Mouse (Mus musculus): Measurements from ENCODE around the gene Acox2. TPM values are rescaled to one million over a fixed set of nuclear protein-coding genes. Genes with fewer than 3 reads are reported as not detected.
"Not testable (repeated sequence)": the region's sequence is repeated elsewhere in the genome, so short reads cannot be mapped to it uniquely, and the experiment has no call there.

Acox2 gene
- 0.88 and 0.91 TPM in 2 replicates for polyA plus RNA-seq (2015; fragmentation: Nextera tagmentation; extraction: Ambion mirVana)

GRCm38 (mm10) chr14:8259166-8259565, at the start of gene Acox2:
Acox2 (minus strand) TSS chr14:8259353.
- H3K4me2 ChIP-seq (replicated peaks), result no peak within 1 kb of the TSS
- ATAC-seq, result no peak; the same call in 1 of the 2 replicates

GRCm38 (mm10) chr14:8308650-8309049, 49.5 kb upstream of the Acox2 start:
- Histone ChIP-seq H3K27me3 (replicated peaks) (no peaks in the 10 kb centered on the region), H3K4me1 (replicated peaks) (no peaks in the 10 kb centered on the region)
- 67% methylated on average over 3 of the region's 3 CpGs for WGBS

More at GRCm38 (mm10) chr14:8259166-8259565, at the start of gene Acox2:
- H3K27me3 ChIP-seq (replicated peaks), result no peaks in the 10 kb centered on the region
- no peaks in the 10 kb centered on the region for H3K4me1 ChIP-seq (replicated peaks)
- no peak within 1 kb of the TSS for H3K27ac ChIP-seq
- H3K9ac ChIP-seq, result no peak within 1 kb of the TSS
- H3K36me3 ChIP-seq, result no peaks in the 10 kb centered on the region
- no peak within 1 kb of the TSS for H3K4me3 ChIP-seq (replicated peaks)
- WGBS, result 79% methylated on average over 3 of the region's 3 CpGs
- H3K9me3 ChIP-seq, result no peaks in the 10 kb centered on the region

GRCm38 (mm10) chr14:8306884-8307283, 47.7 kb upstream of the Acox2 start:
- Histone ChIP-seq H3K4me3 (replicated peaks) (no peak overlapping the region), H3K9me3 (no peaks in the 10 kb centered on the region), H3K4me1 (replicated peaks) (no peaks in the 10 kb centered on the region), H3K9ac (no peak overlapping the region), H3K36me3 (no peaks in the 10 kb centered on the region), H3K27me3 (replicated peaks) (no peaks in the 10 kb centered on the region), H3K4me2 (replicated peaks) (no peak overlapping the region), H3K27ac (no peak overlapping the region)
- no peak for ATAC-seq
- WGBS, result 76% methylated on average over 6 of the region's 6 CpGs

More at GRCm38 (mm10) chr14:8308650-8309049, 49.5 kb upstream of the Acox2 start:
- Histone ChIP-seq H3K9ac (no peak overlapping the region), H3K4me3 (replicated peaks) (no peak overlapping the region), H3K27ac (no peak overlapping the region), H3K9me3 (no peaks in the 10 kb centered on the region), H3K4me2 (replicated peaks) (no peak overlapping the region), H3K36me3 (no peaks in the 10 kb centered on the region)
- ATAC-seq, result no peak

- H3K27ac ChIP-seq, result no peak overlapping the region
- H3K9me3 ChIP-seq, result no peaks in the 10 kb centered on the region
- H3K4me3 ChIP-seq (replicated peaks), result no peak overlapping the region
- H3K9ac ChIP-seq, result no peak overlapping the region
- WGBS, result 65% methylated on average over 3 of the region's 3 CpGs
- ATAC-seq, result peak; percentile 43
- no peaks in the 10 kb centered on the region for H3K36me3 ChIP-seq
- no peak overlapping the region for H3K4me2 ChIP-seq (replicated peaks)
- H3K27me3 ChIP-seq (replicated peaks), result no peaks in the 10 kb centered on the region
- H3K4me1 ChIP-seq (replicated peaks), result no peaks in the 10 kb centered on the region
Observed at GRCm38 (mm10) chr14:8305014-8305413, 45.9 kb upstream of the Acox2 start.

- no peaks in the 10 kb centered on the region for H3K4me1 ChIP-seq (replicated peaks)
- no peak overlapping the region for H3K4me3 ChIP-seq (replicated peaks)
- no peaks in the 10 kb centered on the region for H3K36me3 ChIP-seq
- H3K4me2 ChIP-seq (replicated peaks), result no peak overlapping the region
- no peak for ATAC-seq
- H3K27ac ChIP-seq, result no peak overlapping the region
- no peaks in the 10 kb centered on the region for H3K9me3 ChIP-seq
- H3K27me3 ChIP-seq (replicated peaks), result no peaks in the 10 kb centered on the region
- no peak overlapping the region for H3K9ac ChIP-seq
Observed at GRCm38 (mm10) chr14:8304082-8304481, 44.9 kb upstream of the Acox2 start.

GRCm38 (mm10) chr14:8302687-8303086, 43.5 kb upstream of the Acox2 start:
- no peaks in the 10 kb centered on the region for H3K27me3 ChIP-seq (replicated peaks)
- no peaks in the 10 kb centered on the region for H3K4me1 ChIP-seq (replicated peaks)
- no peak overlapping the region for H3K9ac ChIP-seq
- 15% methylated on average over 10 of the region's 10 CpGs for WGBS
- no peak overlapping the region for H3K27ac ChIP-seq
- no peaks in the 10 kb centered on the region for H3K36me3 ChIP-seq
- H3K4me3 ChIP-seq (replicated peaks), result no peak overlapping the region
- no peak for ATAC-seq
- no peak overlapping the region for H3K4me2 ChIP-seq (replicated peaks)
- H3K9me3 ChIP-seq, result no peaks in the 10 kb centered on the region

- H3K27ac ChIP-seq, result no peak overlapping the region
- no peaks in the 10 kb centered on the region for H3K27me3 ChIP-seq (replicated peaks)
- H3K36me3 ChIP-seq, result no peaks in the 10 kb centered on the region
- ATAC-seq, result no peak
- no peaks in the 10 kb centered on the region for H3K4me1 ChIP-seq (replicated peaks)
- H3K9ac ChIP-seq, result no peak overlapping the region
- no peak overlapping the region for H3K4me2 ChIP-seq (replicated peaks)
- no peaks in the 10 kb centered on the region for H3K9me3 ChIP-seq
- no peak overlapping the region for H3K4me3 ChIP-seq (replicated peaks)
- 30% methylated on average over 8 of the region's 8 CpGs for WGBS
Observed at GRCm38 (mm10) chr14:8300281-8300680, 41.1 kb upstream of the Acox2 start.

GRCm38 (mm10) chr14:8297889-8298293, 38.7 kb upstream of the Acox2 start:
- Histone ChIP-seq H3K4me2 (replicated peaks) (no peak overlapping the region), H3K27ac (no peak overlapping the region), H3K9me3 (no peaks in the 10 kb centered on the region), H3K4me1 (replicated peaks) (no peaks in the 10 kb centered on the region), H3K4me3 (replicated peaks) (no peak overlapping the region), H3K27me3 (replicated peaks) (no peaks in the 10 kb centered on the region), H3K36me3 (no peaks in the 10 kb centered on the region), H3K9ac (no peak overlapping the region)
- peak; percentile 39; the same call in 1 of the 2 replicates for ATAC-seq
- 66% methylated on average over 5 of the region's 5 CpGs for WGBS

GRCm38 (mm10) chr14:8294257-8294656, 35.1 kb upstream of the Acox2 start:
- Histone ChIP-seq H3K27me3 (replicated peaks) (no peaks in the 10 kb centered on the region), H3K9me3 (no peaks in the 10 kb centered on the region), H3K4me2 (replicated peaks) (no peak overlapping the region), H3K36me3 (no peaks in the 10 kb centered on the region), H3K27ac (no peak overlapping the region), H3K4me1 (replicated peaks) (no peaks in the 10 kb centered on the region), H3K9ac (no peak overlapping the region), H3K4me3 (replicated peaks) (no peak overlapping the region)
- WGBS, result 79% methylated on average over 1 of the region's 1 CpGs
- ATAC-seq, result no peak

- H3K4me3 ChIP-seq (replicated peaks); H3K27ac ChIP-seq; H3K9ac ChIP-seq; H3K9me3 ChIP-seq; H3K4me1 ChIP-seq (replicated peaks); H3K27me3 ChIP-seq (replicated peaks); H3K36me3 ChIP-seq; H3K4me2 ChIP-seq (replicated peaks): not testable (repeated sequence)
- WGBS, result 83% methylated on average over 5 of the region's 5 CpGs
- peak; percentile 81 for ATAC-seq
Observed at GRCm38 (mm10) chr14:8286595-8286994, 27.4 kb upstream of the Acox2 start.

GRCm38 (mm10) chr14:8283784-8284183, 24.6 kb upstream of the Acox2 start:
- Histone ChIP-seq H3K4me3 (replicated peaks) (no peak overlapping the region), H3K9ac (no peak overlapping the region)
- ATAC-seq, result no peak

GRCm38 (mm10) chr14:8271281-8271680, 12.1 kb upstream of the Acox2 start:
- not testable (repeated sequence) for H3K4me3 ChIP-seq (replicated peaks); ATAC-seq; H3K9me3 ChIP-seq; H3K27ac ChIP-seq; H3K9ac ChIP-seq; H3K4me1 ChIP-seq (replicated peaks); H3K36me3 ChIP-seq; H3K4me2 ChIP-seq (replicated peaks); H3K27me3 ChIP-seq (replicated peaks)
- WGBS, result 81% methylated on average over 8 of the region's 8 CpGs

More at GRCm38 (mm10) chr14:8283784-8284183, 24.6 kb upstream of the Acox2 start:
- Histone ChIP-seq H3K4me2 (replicated peaks) (no peak overlapping the region), H3K27me3 (replicated peaks) (no peaks in the 10 kb centered on the region), H3K4me1 (replicated peaks) (no peaks in the 10 kb centered on the region), H3K9me3 (no peaks in the 10 kb centered on the region), H3K36me3 (no peaks in the 10 kb centered on the region), H3K27ac (no peak overlapping the region)

- Histone ChIP-seq H3K9ac (no peak overlapping the region), H3K4me1 (replicated peaks) (no peaks in the 10 kb centered on the region), H3K27ac (no peak overlapping the region), H3K36me3 (no peaks in the 10 kb centered on the region), H3K27me3 (replicated peaks) (no peaks in the 10 kb centered on the region), H3K4me3 (replicated peaks) (no peak overlapping the region), H3K9me3 (no peaks in the 10 kb centered on the region), H3K4me2 (replicated peaks) (no peak overlapping the region)
- 100% methylated on average over 1 of the region's 1 CpGs for WGBS
- ATAC-seq, result no peak
Observed at GRCm38 (mm10) chr14:8264378-8264777, 5.2 kb upstream of the Acox2 start.

All from intestine, embryonic 15.5 days (tissue).